Mouse (Mus musculus): Measurements from ENCODE around the gene Nckap5. TPM values are rescaled to one million over a fixed set of nuclear protein-coding genes. Genes with fewer than 3 reads are reported as not detected.

Gene Nckap5
- total and polyA plus RNA-seq, 3 experiments = not detected

DNA sequence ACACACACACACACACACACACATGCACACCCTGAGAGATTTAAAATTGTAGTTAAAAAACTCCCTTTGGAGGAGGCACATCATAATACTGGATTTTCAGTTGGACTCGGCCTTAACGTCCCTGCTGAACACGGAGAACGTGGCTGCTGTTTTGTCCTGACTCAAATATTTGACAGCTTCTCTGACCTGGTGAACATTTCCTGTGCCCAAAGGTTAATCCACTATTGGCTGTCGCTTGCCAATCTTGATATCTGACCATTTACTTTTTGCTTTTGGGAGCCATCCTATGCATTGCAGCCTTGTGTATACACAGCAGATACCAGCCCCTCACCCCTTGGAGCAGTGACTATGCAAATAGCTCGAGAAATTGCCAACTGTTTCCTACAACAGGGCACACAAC, 862.9 kb downstream of the Nckap5 start:
- no peaks in the 10 kb centered on the region for H3K27me3 ChIP-seq (replicated peaks)
- no peak for DNase-seq (ENCODE audit: extremely low read depth)
- TF ChIP-seq JUND (conservative IDR thresholded peaks at IDR 0.05; ENCODE audit: low read depth, low read length) (no peak), NELFE (IDR thresholded peaks at IDR 0.05; ENCODE audit: low read depth, low read length) (no peak), SIN3A (IDR thresholded peaks at IDR 0.05; ENCODE audit: low read length) (no peak), CHD2 (IDR thresholded peaks at IDR 0.05; ENCODE audit: low read length) (no peak), ZMIZ1 (IDR thresholded peaks at IDR 0.05; ENCODE audit: low read depth, low read length) (no peak), SMC3 (IDR thresholded peaks at IDR 0.05; ENCODE audit: low read depth, low read length) (no peak), MEF2A (IDR thresholded peaks at IDR 0.05; ENCODE audit: borderline replicate concordance, low read depth, low read length) (no peak), E2F4 (IDR thresholded peaks at IDR 0.05; ENCODE audit: insufficient replicate concordance, low read depth, low read length) (no peak), POLR2A (IDR thresholded peaks at IDR 0.05; ENCODE audit: low read depth, low read length) (no peak), ZKSCAN1 (IDR thresholded peaks at IDR 0.05; ENCODE audit: borderline replicate concordance, low read depth, low read length) (no peak), MAZ (IDR thresholded peaks at IDR 0.05; ENCODE audit: low read depth, low read length) (no peak), ETS1 (conservative IDR thresholded peaks at IDR 0.05; ENCODE audit: low read depth, low read length) (no peak), MAX (IDR thresholded peaks at IDR 0.05; ENCODE audit: low read length) (no peak), PAX5 (IDR thresholded peaks at IDR 0.05; ENCODE audit: low read length) (no peak), POLR2AphosphoS2 (IDR thresholded peaks at IDR 0.05; ENCODE audit: low read depth, low read length) (no peak), CTCF (conservative IDR thresholded peaks at IDR 0.05 in 1 of 2, IDR thresholded peaks at IDR 0.05 in 1 of 2; ENCODE audit: low read depth in 2 of 2, low read length in 2 of 2) (no peak), TCF12 (IDR thresholded peaks at IDR 0.05; ENCODE audit: low read depth, low read length) (no peak)
- H3K4me1 ChIP-seq (ENCODE audit: control insufficient read depth in 1 of 2, insufficient read depth in 2 of 2) = no peaks in the 10 kb centered on the region
- H3K9me3 ChIP-seq (replicated peaks; ENCODE audit: low read length) = peaks cover 74% of the 10 kb centered on the region
- no peak overlapping the region for H3K9ac ChIP-seq (ENCODE audit: insufficient read depth, low read depth)
- no peaks in the 10 kb centered on the region for H3K79me2 ChIP-seq (replicated peaks; ENCODE audit: control insufficient read depth, extremely low read depth, insufficient read depth, poor library complexity, severe bottlenecking)
- H3K4me3 ChIP-seq (replicated peaks in 1 of 3; ENCODE audit: low read depth in 2 of 3, low read length in 2 of 3, poor library complexity in 1 of 3) = no peak overlapping the region
- no peak overlapping the region for H3K4me2 ChIP-seq (ENCODE audit: insufficient read depth, low read depth, poor library complexity, severe bottlenecking)
- no peak overlapping the region for H3K27ac ChIP-seq (ENCODE audit: insufficient read depth, low read depth)
- no peaks in the 10 kb centered on the region for H3K36me3 ChIP-seq (replicated peaks in 1 of 2; ENCODE audit: control insufficient read depth in 1 of 2, insufficient read depth in 1 of 2, low read length in 1 of 2)
- dilution Hi-C loops (cut with MboI; ENCODE audit: extremely low pct_ligation_motif_present, extremely low pct_unique_long_range_greater_than_20kb, low sequenced_read_pairs) (no loop called here), in situ Hi-C loops (cut with MboI; ENCODE audit: low pct_ligation_motif_present, low pct_unique_long_range_greater_than_20kb, low sequenced_read_pairs) (no loop called here)

DNA sequence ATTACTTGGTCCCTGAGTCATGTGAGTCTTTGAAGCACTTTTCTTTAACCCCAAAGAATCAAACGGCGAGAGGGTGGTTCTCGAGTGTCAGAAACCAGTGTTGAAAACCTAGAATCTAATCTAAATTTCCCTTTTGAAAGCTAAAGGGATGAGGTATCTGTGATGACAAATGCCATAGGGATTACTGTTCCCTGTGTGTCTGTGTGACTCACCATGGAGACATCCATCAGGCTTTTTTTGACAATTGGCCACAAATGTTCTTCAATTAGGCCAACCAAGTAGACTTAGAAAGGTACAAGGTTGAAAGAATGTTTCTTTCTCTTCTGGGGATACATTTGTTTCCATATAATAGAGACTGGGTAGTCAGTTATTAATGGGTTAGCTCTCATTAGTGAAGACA, 879.6 kb downstream of the Nckap5 start:
- H3K9me3 ChIP-seq (replicated peaks; ENCODE audit: low read length) = peaks cover 63% of the 10 kb centered on the region
- in situ Hi-C loops (cut with MboI; ENCODE audit: low pct_ligation_motif_present, low pct_unique_long_range_greater_than_20kb, low sequenced_read_pairs) = no loop called here
- no peaks in the 10 kb centered on the region for H3K36me3 ChIP-seq (replicated peaks in 1 of 2; ENCODE audit: control insufficient read depth in 1 of 2, insufficient read depth in 1 of 2, low read length in 1 of 2)
- no peak overlapping the region for H3K27ac ChIP-seq (ENCODE audit: insufficient read depth, low read depth)
- H3K4me2 ChIP-seq (ENCODE audit: insufficient read depth, low read depth, poor library complexity, severe bottlenecking) = no peak overlapping the region
- TF ChIP-seq MXI1 (IDR thresholded peaks at IDR 0.05; ENCODE audit: low read depth, low read length) = no peak
- TF ChIP-seq POLR2AphosphoS2 (IDR thresholded peaks at IDR 0.05; ENCODE audit: low read depth, low read length) = no peak
- no peak for TF ChIP-seq NRF1 (IDR thresholded peaks at IDR 0.05; ENCODE audit: low read depth, low read length)
- no peak for TF ChIP-seq MYC (IDR thresholded peaks at IDR 0.05; ENCODE audit: low read depth, low read length)
- TF ChIP-seq USF2 (conservative IDR thresholded peaks at IDR 0.05; ENCODE audit: low read depth, low read length) = no peak
- no peak for TF ChIP-seq TBP (conservative IDR thresholded peaks at IDR 0.05; ENCODE audit: low read depth, low read length)
- no peak for TF ChIP-seq IRF4 (IDR thresholded peaks at IDR 0.05; ENCODE audit: low read depth, low read length)
- TF ChIP-seq ELF1 (IDR thresholded peaks at IDR 0.05; ENCODE audit: low read depth, low read length) = no peak
- TF ChIP-seq CTCF (conservative IDR thresholded peaks at IDR 0.05 in 1 of 2, IDR thresholded peaks at IDR 0.05 in 1 of 2; ENCODE audit: low read depth in 2 of 2, low read length in 2 of 2) = no peak
- no peak for TF ChIP-seq E2F4 (IDR thresholded peaks at IDR 0.05; ENCODE audit: insufficient replicate concordance, low read depth, low read length)
- TF ChIP-seq RAD21 (IDR thresholded peaks at IDR 0.05; ENCODE audit: low read depth, low read length) = no peak
- TF ChIP-seq UBTF (IDR thresholded peaks at IDR 0.05; ENCODE audit: low read depth, low read length) = no peak
- TF ChIP-seq ZNF384 (IDR thresholded peaks at IDR 0.05; ENCODE audit: low read depth, low read length) = no peak
- TF ChIP-seq PAX5 (IDR thresholded peaks at IDR 0.05; ENCODE audit: low read length) = no peak
- TF ChIP-seq ZKSCAN1 (IDR thresholded peaks at IDR 0.05; ENCODE audit: borderline replicate concordance, low read depth, low read length) = no peak
- no peak for TF ChIP-seq USF1 (IDR thresholded peaks at IDR 0.05; ENCODE audit: low read depth, low read length)
- no peak for TF ChIP-seq RCOR1 (conservative IDR thresholded peaks at IDR 0.05; ENCODE audit: low read depth, low read length)
- TF ChIP-seq ZC3H11A (IDR thresholded peaks at IDR 0.05; ENCODE audit: low read depth, low read length) = no peak
- H3K4me3 ChIP-seq (replicated peaks in 1 of 3; ENCODE audit: low read depth in 2 of 3, low read length in 2 of 3, poor library complexity in 1 of 3) = no peak overlapping the region
- no peak for DNase-seq (ENCODE audit: extremely low read depth)
- no peaks in the 10 kb centered on the region for H3K27me3 ChIP-seq (replicated peaks)
- H3K9ac ChIP-seq (ENCODE audit: insufficient read depth, low read depth) = no peak overlapping the region
- H3K79me2 ChIP-seq (replicated peaks; ENCODE audit: control insufficient read depth, extremely low read depth, insufficient read depth, poor library complexity, severe bottlenecking) = no peaks in the 10 kb centered on the region
- dilution Hi-C loops (cut with MboI; ENCODE audit: extremely low pct_ligation_motif_present, extremely low pct_unique_long_range_greater_than_20kb, low sequenced_read_pairs) = no loop called here
- H3K4me1 ChIP-seq (ENCODE audit: control insufficient read depth in 1 of 2, insufficient read depth in 2 of 2) = no peaks in the 10 kb centered on the region
